Mouse (Mus musculus) neural tube, embryonic 10.5 days (tissue): ENCODE results near the gene Allc.

Experiments
- DNase-seq: peaks from one replicate; pipeline ENCODE4 v3.0.0-alpha.2; 2017; ENCODE audit warnings: low spot score; ENCODE audit errors: extremely low spot score

The Allc gene

DNA sequence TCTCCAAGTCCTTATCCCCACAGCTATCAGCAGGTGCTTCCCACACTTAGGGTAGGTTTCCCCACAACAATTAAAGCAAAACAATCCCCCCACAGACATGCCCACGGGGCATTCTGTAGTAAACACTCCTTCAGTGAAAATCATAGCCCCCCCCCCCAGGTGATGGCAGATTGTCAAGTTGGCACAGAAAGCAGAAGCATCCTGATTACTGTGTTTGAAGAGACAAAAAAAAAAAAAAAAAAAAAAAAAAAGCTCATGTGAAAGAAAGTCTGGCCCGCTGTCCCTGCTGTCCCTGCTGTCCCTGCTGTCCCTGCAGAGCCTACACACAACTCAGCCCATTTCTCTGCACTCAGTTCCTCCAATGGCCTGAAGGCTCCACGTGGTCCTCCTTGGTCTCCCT, 1.7 kb upstream of the Allc start:
- no peak for DNase-seq

DNA sequence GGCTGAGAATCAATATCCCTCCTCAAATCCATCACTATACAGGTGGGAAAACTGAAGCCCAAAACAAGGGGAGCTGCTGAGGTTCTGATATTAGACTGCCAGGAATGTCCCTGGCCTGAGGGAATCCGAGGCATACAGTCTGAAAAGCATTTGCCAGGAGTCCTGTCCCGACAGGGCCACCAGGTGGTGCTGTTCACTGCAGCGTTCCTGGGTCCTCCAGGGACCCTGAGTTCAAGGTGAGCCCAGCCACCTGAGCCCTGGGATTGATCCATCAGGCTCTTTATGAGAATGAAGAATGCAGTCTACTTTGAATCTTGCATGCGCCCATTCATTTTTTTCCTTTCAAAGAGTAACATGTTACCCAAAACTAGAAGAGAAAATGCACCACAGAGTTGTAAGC, 3.2 kb downstream of the Allc start:
- DNase-seq: no peak

DNA sequence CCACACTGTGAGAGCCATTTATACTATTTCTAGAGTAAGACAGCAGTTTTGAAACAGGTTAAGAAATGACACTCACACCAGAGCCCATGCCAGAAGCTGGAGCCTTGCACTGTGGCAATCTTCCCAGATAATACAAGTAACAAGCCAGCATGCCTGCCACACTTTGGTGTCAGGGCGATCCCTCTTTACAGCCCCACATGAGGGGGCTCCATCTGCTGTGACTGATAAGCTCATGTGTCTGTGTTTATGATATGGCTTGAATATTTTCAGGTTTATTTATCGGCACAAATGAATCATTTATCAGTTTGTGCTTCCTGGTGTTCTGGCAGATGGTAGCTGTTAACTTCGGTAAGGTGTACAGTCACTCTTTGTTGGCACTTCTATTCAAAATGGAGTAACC, 4.2 kb downstream of the Allc start:
- DNase-seq: no peak

DNA sequence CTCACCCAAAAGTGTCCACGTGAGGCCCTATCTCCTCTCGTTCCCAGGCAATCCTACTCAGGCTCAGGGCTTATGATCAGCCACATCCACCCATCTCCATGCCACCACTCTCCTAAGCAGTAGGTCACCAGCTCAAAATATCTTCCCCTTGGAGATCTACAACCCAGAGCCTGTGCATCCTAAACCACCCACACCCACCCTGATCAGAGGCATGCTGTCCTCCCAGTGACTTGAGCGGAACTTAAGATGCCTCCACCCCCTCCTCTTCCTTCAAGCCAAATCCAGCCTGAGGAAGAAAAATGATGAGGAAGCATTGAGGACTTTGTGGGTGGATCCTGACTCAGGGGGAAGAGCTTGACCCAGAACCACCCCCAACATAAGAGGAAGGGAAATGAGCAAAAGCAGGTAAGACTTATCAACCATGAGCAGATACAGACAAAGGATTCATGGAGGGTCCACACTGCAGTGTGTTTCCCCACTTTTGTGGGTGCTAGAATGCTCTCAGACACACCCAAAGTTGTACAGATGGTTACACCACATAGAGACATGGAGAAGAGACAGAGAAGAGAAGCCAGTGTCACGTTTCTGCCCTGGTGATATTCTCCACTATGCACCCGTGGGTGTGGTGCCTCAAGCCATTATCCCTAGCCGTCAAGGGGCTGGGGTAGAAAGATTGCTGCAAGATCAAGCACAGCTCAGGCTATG, 6.8 kb downstream of the Allc start:
- DNase-seq: no peak

DNA sequence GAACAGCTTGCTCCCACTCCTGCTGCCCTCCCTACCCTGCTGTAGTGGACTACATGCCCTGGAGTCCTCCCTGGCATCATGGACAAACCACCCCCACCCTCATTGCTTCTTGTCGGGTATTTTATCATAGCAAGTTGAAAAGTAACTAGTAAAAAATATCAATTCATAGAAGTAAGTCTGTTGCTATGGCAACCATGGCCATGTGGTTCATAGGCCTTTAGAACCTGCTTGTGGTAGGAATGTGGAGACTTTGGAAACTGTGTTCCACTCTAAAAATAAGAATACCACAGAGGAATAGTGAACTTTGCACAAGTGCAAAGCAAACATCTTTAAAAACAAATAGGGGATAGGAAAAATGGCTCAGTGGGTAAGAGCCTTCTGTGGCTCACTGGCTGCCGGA, 10.1 kb downstream of the Allc start:
- no peak for DNase-seq

DNA sequence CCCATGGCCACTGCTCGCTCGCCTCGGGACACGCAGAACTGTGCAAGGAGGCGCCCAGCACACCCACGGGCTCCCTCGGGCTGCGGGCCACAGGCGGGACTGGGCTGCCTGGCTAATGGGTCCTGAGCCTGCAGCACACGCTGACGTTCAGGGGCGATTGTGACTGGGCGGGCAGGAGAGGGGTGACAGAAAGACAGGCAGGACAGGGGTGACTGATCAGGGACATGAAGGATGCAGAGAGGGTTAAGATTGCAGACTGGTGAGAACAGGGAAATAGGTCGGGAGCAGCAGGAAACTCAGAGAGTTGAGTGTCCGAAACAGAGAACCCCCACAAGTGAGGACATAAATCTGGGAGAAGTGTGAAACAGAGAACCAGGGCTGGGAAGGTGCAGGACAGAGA, 30.0 kb downstream of the Allc start, which contains the start of gene Dcdc2c:
TSS of gene Dcdc2c (minus strand) at position 101 of the 400 bp plus-strand sequence.
- DNase-seq: no peak

DNA sequence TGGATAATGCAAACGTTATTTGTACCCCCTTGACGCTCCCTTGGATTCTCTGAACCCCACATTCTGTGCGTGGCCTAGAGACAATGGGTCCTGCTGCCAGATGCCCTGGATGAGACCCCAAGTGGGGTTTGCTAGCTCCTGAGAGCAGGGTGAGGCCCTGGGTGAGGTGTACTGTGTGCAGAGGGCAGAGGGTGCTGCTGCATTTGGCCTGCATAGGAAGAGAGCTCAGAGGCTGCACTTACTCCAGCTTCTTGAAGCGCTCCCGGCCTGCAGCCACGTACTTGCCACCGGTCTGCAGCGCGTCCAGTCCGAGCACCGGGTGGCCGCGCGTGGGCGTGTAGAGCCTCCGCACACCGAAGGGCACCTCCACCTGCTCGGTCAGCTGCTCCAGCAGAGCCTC, 30.5 kb downstream of the Allc start:
- no peak for DNase-seq

DNA sequence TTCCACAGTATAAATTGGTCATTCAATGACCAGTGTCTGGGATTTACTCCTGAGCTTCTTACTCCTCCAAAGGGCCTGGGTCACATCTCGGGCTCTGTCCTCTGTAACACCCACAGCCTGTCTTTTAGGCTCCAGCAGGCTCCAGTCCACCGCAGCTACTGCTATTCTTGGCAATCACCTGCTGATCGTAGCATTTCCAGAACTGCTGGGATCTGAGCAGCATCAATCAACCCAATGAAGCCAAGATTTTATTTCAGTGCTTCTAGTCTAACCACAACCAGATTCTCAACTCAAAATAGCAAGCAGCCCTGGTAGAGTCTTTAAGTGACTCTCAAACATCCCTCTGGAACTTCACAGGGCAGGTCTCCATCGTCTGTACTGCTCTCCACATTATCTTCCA, 33.4 kb downstream of the Allc start:
- DNase-seq: no peak

DNA sequence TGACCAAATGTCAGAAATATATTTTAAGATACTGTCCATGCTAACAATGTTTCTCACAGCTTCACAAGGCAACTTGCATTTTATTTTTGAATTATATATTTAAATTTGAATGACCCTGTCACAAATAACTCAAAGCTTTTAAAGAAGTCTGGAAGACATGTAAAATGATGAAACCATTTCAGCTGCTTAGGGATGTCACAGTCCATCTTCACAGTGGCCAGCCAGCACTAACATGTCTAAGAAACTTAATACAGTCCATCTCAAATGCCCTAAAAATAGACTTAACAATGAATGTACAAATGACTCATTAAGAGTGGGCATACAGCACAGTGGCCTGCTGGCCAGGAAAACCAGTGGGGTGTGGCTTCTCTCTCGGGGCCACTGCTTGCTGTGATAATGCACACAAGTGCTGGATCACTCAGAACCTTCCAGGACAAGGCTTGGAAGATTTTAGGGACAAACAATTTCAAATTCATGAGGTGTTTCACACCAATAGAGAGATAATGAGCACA, 68.0 kb downstream of the Allc start:
- no peak for DNase-seq

DNA sequence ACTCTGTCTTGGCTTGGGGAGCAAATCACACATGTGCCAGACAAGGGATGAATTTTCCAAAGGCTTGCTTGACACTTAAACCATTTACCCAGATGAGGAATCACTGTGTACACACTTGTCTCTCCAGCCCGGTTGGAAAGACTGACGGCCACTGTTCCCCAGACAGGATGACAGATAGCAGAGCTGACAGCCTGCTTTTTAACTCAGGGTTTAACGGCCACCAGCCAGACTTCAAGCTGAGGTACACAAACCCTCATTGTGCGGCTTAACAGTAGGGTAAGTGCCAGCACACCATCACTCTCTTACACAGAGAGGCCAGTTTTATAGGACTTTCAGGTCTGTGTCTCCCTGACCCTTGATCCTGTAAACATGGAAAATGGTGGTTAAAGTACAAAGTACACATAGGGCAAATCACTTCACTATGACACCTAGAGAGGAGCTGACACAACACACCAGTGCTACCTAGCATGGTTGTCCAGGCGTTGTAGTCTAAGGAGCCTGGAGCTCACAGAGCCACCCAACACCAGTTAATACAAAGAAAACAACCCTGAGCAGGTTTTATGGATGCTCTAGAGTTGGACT, 72.5 kb downstream of the Allc start:
- peak; percentile 17 for DNase-seq
